Mouse (Mus musculus) stomach, embryonic 14.5 days (tissue): Measurements from ENCODE around the gene Crhbp. TPM values are rescaled to one million over a fixed set of nuclear protein-coding genes. Genes with fewer than 3 reads are reported as not detected.

Source experiments
- ATAC-seq: fragments of 200-750 bp; cut with Nextera tagmentation; 2 replicates; pipeline ENCODE4 v1.8.0; 2017; ENCODE audit warnings: low read depth, moderate TSS enrichment; ENCODE audit not compliant: insufficient number of reproducible peaks, insufficient read depth, low FRiP score
- H3K27ac ChIP-seq: fragments of 300-500 bp; sonication (generic); 2 replicates; pipeline ENCODE4 v1.5.1; 2014; ENCODE audit warnings: mild to moderate bottlenecking, low read length, moderate library complexity, mixed read lengths
- H3K27me3 ChIP-seq: fragments of 300-500 bp; sonication (generic); 2 replicates; pipeline ENCODE4 v1.6.1; 2014; ENCODE audit warnings: low read length, control low read depth, mixed read lengths; ENCODE audit not compliant: control insufficient read depth, insufficient read depth
- H3K36me3 ChIP-seq: fragments of 300-500 bp; sonication (generic); 2 replicates; pipeline ENCODE4 v1.6.1; 2014; ENCODE audit warnings: mild to moderate bottlenecking, control low read depth, low read length, moderate library complexity, mixed read lengths; ENCODE audit not compliant: control insufficient read depth, insufficient read depth
- H3K4me1 ChIP-seq: fragments of 300-500 bp; sonication (generic); 2 replicates; pipeline ENCODE4 v1.6.1; 2014; ENCODE audit warnings: low read length, control low read depth, mixed read lengths; ENCODE audit not compliant: control insufficient read depth, insufficient read depth
- H3K4me2 ChIP-seq: fragments of 300-500 bp; sonication (generic); replicated peaks from 2 replicates; pipeline ENCODE4 v1.6.1; 2014; ENCODE audit warnings: low read depth, low read length, control low read depth
- H3K4me3 ChIP-seq: fragments of 300-500 bp; sonication (generic); 2 replicates; pipeline ENCODE4 v1.5.1; 2014; ENCODE audit warnings: low read depth, low read length, control low read depth
- H3K9ac ChIP-seq: fragments of 300-500 bp; sonication (generic); replicated peaks from 2 replicates; pipeline ENCODE4 v1.6.1; 2014; ENCODE audit warnings: low read depth, mild to moderate bottlenecking, control low read depth, low read length, moderate library complexity, mixed read lengths
- H3K9me3 ChIP-seq: fragments of 300-500 bp; sonication (generic); 2 replicates; pipeline ENCODE4 v1.6.1; 2016; ENCODE audit warnings: low read depth, low read length, control low read depth; ENCODE audit not compliant: control insufficient read depth
- WGBS: fragments of 180-500 bp; shearing (Covaris S2); extraction: QIAGEN DNeasy Blood & Tissue Kit; methylation state at CpG from one replicate; pipeline ENCODE4 v1.1.7; 2014; 5-methylcytosine and 5-hydroxymethylcytosine counted together
- polyA plus RNA-seq: library from polyadenylated mRNA; unstranded; fragments of >200 nt; fragmentation: Nextera tagmentation; extraction: Ambion mirVana; gene quantifications from 2 replicates; pipeline ENCODE4 v1.2.1, GENCODE M21; 2014

Gene Crhbp
- polyA plus RNA-seq, 1 experiment from 2014 or later, result 0.19 TPM

- H3K27ac ChIP-seq, result no peak overlapping the region
- H3K36me3 ChIP-seq, result no peaks in the 10 kb centered on the region
- H3K4me2 ChIP-seq, result no peak overlapping the region
- no peaks in the 10 kb centered on the region for H3K9me3 ChIP-seq
- H3K27me3 ChIP-seq, result no peaks in the 10 kb centered on the region
- 88% methylated on average over 3 of the region's 3 CpGs for WGBS
- H3K4me3 ChIP-seq, result no peak overlapping the region
- no peak for ATAC-seq
- no peak overlapping the region for H3K9ac ChIP-seq
- no peaks in the 10 kb centered on the region for H3K4me1 ChIP-seq
These were observed 29.6 kb upstream of the Crhbp start for GRCm38 (mm10) chr13:95474294-95474693.

- Histone ChIP-seq H3K27me3 (no peaks in the 10 kb centered on the region), H3K27ac (no peak overlapping the region), H3K9me3 (no peaks in the 10 kb centered on the region), H3K4me3 (no peak overlapping the region), H3K4me1 (no peaks in the 10 kb centered on the region), H3K9ac (no peak overlapping the region), H3K36me3 (no peaks in the 10 kb centered on the region), H3K4me2 (no peak overlapping the region)
- ATAC-seq, result no peak
- WGBS, result 71% methylated on average over 2 of the region's 2 CpGs
These were observed 26.2 kb upstream of the Crhbp start for GRCm38 (mm10) chr13:95470970-95471369.

GRCm38 (mm10) chr13:95451529-95451928 is 6.8 kb upstream of the Crhbp start:
- H3K9ac ChIP-seq, result no peak overlapping the region
- H3K4me3 ChIP-seq, result no peak overlapping the region
- H3K36me3 ChIP-seq, result no peaks in the 10 kb centered on the region
- no peak overlapping the region for H3K4me2 ChIP-seq
- H3K27ac ChIP-seq, result no peak overlapping the region
- ATAC-seq, result no peak
- no peaks in the 10 kb centered on the region for H3K27me3 ChIP-seq
- WGBS, result 77% methylated on average over 2 of the region's 2 CpGs
- no peaks in the 10 kb centered on the region for H3K4me1 ChIP-seq
- no peaks in the 10 kb centered on the region for H3K9me3 ChIP-seq

- Histone ChIP-seq H3K36me3 (no peaks in the 10 kb centered on the region), H3K9ac (no peak overlapping the region), H3K27me3 (no peaks in the 10 kb centered on the region), H3K4me3 (no peak overlapping the region), H3K27ac (no peak overlapping the region), H3K9me3 (no peaks in the 10 kb centered on the region), H3K4me1 (no peaks in the 10 kb centered on the region), H3K4me2 (no peak overlapping the region)
- 86% methylated on average over 9 of the region's 9 CpGs for WGBS
- ATAC-seq, result no peak
These were observed 6.0 kb upstream of the Crhbp start for GRCm38 (mm10) chr13:95450636-95451210.

- H3K4me1 ChIP-seq, result no peaks in the 10 kb centered on the region
- H3K9me3 ChIP-seq, result no peaks in the 10 kb centered on the region
- no peak overlapping the region for H3K4me3 ChIP-seq
- no peak overlapping the region for H3K4me2 ChIP-seq
- no peak overlapping the region for H3K27ac ChIP-seq
- peaks cover 7% of the 10 kb centered on the region; the same call in 1 of the 2 replicates for H3K27me3 ChIP-seq
- no peak overlapping the region for H3K9ac ChIP-seq
- 71% methylated on average over 3 of the region's 3 CpGs for WGBS
- ATAC-seq, result no peak
- no peaks in the 10 kb centered on the region for H3K36me3 ChIP-seq
These were observed 5.0 kb upstream of the Crhbp start for GRCm38 (mm10) chr13:95449730-95450129.

- H3K4me2 ChIP-seq, result peak overlapping the region; percentile 67
- no peak overlapping the region for H3K9ac ChIP-seq
- no peaks in the 10 kb centered on the region for H3K36me3 ChIP-seq
- no peaks in the 10 kb centered on the region for H3K9me3 ChIP-seq
- peaks cover 15% of the 10 kb centered on the region; the same call in 1 of the 2 replicates for H3K27me3 ChIP-seq
- 16% methylated on average over 7 of the region's 7 CpGs for WGBS
- no peaks in the 10 kb centered on the region for H3K4me1 ChIP-seq
- no peak overlapping the region for H3K27ac ChIP-seq
- H3K4me3 ChIP-seq, result peak overlapping the region; percentile 30
- no peak for ATAC-seq
These were observed 433 bp downstream of the Crhbp start for GRCm38 (mm10) chr13:95444291-95444690.

GRCm38 (mm10) chr13:95443376-95444233 is 1.1 kb downstream of the Crhbp start:
- no peaks in the 10 kb centered on the region for H3K9me3 ChIP-seq
- H3K27me3 ChIP-seq, result peaks cover 15% of the 10 kb centered on the region; the same call in 1 of the 2 replicates
- no peak overlapping the region for H3K27ac ChIP-seq
- H3K4me3 ChIP-seq, result peak overlapping the region; percentile 30
- no peaks in the 10 kb centered on the region for H3K4me1 ChIP-seq
- no peaks in the 10 kb centered on the region for H3K36me3 ChIP-seq
- peak overlapping the region; percentile 67 for H3K4me2 ChIP-seq
- peak overlapping the region; percentile 4; the same call in 1 of the 2 replicates for H3K9ac ChIP-seq
- peak; percentile 46; the same call in 1 of the 2 replicates for ATAC-seq
- 1% methylated on average over 46 of the region's 46 CpGs for WGBS

GRCm38 (mm10) chr13:95442901-95443300 is 1.8 kb downstream of the Crhbp start:
- Histone ChIP-seq H3K4me2 (peak overlapping the region; percentile 67), H3K4me1 (no peaks in the 10 kb centered on the region), H3K4me3 (no peak overlapping the region), H3K27me3 (peaks cover 15% of the 10 kb centered on the region; the same call in 1 of the 2 replicates), H3K9ac (no peak overlapping the region), H3K9me3 (no peaks in the 10 kb centered on the region), H3K27ac (no peak overlapping the region), H3K36me3 (no peaks in the 10 kb centered on the region)
- 32% methylated on average over 4 of the region's 4 CpGs for WGBS
- no peak for ATAC-seq
